Mouse (Mus musculus): Measurements from ENCODE around the gene Krt87. TPM values are rescaled to one million over a fixed set of nuclear protein-coding genes. Genes with fewer than 3 reads are reported as not detected.

Gene Krt87
- polyA plus RNA-seq, 1 experiment from 2014 or later = 0.82 TPM

DNA sequence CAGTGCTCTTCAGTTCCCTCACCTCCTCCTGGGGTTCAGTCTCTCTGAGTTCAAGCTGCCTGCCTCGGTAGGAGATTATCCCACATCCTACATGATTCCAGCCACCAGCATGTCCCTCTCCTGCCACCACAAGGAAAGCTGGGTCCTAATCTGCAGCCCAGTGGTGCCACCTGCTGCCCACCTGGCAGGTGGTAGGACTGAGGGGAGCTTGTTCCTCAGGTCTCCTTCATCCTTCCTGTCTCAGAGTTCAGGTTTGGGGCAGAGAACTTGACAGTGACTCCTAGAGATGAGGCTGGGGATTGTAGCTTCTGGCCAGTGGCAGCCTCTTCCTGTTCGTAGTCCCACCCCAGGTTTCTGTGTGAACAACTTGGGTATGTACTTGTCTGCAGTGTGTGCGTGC, 51.4 kb downstream of the Krt87 start:
- Histone ChIP-seq H3K9me3 (no peaks in the 10 kb centered on the region), H3K9ac (no peak overlapping the region), H3K36me3 (no peaks in the 10 kb centered on the region), H3K27ac (replicated peaks) (no peak overlapping the region), H3K4me1 (replicated peaks) (no peaks in the 10 kb centered on the region), H3K27me3 (no peaks in the 10 kb centered on the region), H3K4me3 (no peak overlapping the region), H3K4me2 (no peak overlapping the region)
- WGBS = 71% methylated on average over 3 of the region's 3 CpGs
- no peak for ATAC-seq (ENCODE audit: low FRiP score, low read depth)

DNA sequence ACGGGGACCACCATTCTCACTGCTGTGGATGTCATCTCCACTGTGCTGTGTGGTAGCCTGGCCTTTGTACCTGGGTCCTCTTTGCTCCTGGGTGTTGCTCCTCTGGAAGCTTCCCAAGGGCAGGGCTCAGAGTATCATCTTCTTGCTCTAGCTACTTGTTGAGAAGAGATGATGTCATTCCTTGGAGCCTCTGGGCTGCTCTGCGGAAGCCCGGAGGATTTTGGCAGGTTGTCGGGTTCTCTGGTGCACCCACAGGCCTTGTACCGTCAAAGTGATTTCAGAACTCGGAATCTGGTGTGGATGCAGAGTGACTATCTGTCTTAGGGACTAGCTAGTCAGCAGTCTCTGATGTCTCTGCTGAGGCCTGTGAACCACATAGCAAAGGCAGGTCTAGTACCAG, 53.5 kb downstream of the Krt87 start:
- H3K4me3 ChIP-seq = no peak overlapping the region
- no peaks in the 10 kb centered on the region for H3K36me3 ChIP-seq
- no peaks in the 10 kb centered on the region for H3K27me3 ChIP-seq
- no peak overlapping the region for H3K4me2 ChIP-seq
- ATAC-seq (ENCODE audit: low FRiP score, low read depth) = no peak
- no peaks in the 10 kb centered on the region for H3K9me3 ChIP-seq
- H3K9ac ChIP-seq = no peak overlapping the region
- H3K27ac ChIP-seq (replicated peaks) = no peak overlapping the region
- no peaks in the 10 kb centered on the region for H3K4me1 ChIP-seq (replicated peaks)
- 84% methylated on average over 6 of the region's 6 CpGs for WGBS

DNA sequence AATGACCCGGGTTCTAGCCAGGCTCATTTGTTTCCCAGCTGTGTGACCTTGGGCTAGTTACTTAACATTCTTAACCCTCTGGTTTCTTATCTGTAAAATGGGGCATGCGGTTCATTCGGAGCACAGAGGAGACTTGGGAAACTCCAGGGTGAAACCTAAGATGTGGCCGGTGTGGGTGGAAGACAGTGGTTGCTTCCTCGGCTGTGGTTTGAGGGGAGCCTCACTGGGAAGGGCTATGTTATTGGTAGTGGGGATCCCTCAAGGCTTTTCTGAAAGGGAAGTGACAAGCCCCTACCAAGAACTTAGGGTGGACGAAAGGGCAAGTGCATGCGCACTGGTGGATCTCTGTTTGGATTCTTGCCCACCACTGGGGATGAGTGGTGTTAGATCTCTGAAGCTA, 54.0 kb downstream of the Krt87 start:
- H3K27ac ChIP-seq (replicated peaks) = no peak overlapping the region
- no peak overlapping the region for H3K4me3 ChIP-seq
- no peak overlapping the region for H3K4me2 ChIP-seq
- H3K9ac ChIP-seq = no peak overlapping the region
- no peaks in the 10 kb centered on the region for H3K27me3 ChIP-seq
- H3K36me3 ChIP-seq = no peaks in the 10 kb centered on the region
- 82% methylated on average over 7 of the region's 7 CpGs for WGBS
- no peaks in the 10 kb centered on the region for H3K4me1 ChIP-seq (replicated peaks)
- H3K9me3 ChIP-seq = no peaks in the 10 kb centered on the region
- ATAC-seq (ENCODE audit: low FRiP score, low read depth) = no peak

DNA sequence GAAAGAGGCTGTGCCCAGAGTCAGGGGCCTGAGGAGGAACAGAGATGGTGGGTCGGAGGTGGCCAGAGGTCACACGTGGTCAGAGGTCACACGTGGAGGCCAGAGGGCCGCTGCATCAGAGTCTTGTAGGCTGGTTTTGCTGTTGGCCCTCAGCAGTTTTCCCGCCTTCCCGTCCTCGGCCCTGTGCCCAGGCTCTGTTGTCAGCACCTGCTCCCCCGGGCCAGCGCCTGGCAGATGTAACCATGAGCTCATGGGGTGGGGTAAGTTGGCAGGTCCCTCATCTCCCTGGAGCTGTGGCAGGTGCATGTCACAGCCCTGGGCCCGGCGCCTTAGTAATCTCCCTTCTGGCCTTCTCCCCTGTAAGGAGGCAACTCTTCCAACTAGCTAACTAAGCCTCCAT, 55.8 kb downstream of the Krt87 start:
- no peaks in the 10 kb centered on the region for H3K9me3 ChIP-seq
- no peak for ATAC-seq (ENCODE audit: low FRiP score, low read depth)
- no peaks in the 10 kb centered on the region for H3K36me3 ChIP-seq
- H3K27me3 ChIP-seq = no peaks in the 10 kb centered on the region
- H3K4me1 ChIP-seq (replicated peaks) = 0 out of 2 replicates have a peak, but pooled peaks cover 3% of the 10 kb centered on the region
- WGBS = 79% methylated on average over 11 of the region's 11 CpGs
- H3K4me2 ChIP-seq = no peak overlapping the region
- no peak overlapping the region for H3K9ac ChIP-seq
- H3K27ac ChIP-seq (replicated peaks) = no peak overlapping the region
- no peak overlapping the region for H3K4me3 ChIP-seq

DNA sequence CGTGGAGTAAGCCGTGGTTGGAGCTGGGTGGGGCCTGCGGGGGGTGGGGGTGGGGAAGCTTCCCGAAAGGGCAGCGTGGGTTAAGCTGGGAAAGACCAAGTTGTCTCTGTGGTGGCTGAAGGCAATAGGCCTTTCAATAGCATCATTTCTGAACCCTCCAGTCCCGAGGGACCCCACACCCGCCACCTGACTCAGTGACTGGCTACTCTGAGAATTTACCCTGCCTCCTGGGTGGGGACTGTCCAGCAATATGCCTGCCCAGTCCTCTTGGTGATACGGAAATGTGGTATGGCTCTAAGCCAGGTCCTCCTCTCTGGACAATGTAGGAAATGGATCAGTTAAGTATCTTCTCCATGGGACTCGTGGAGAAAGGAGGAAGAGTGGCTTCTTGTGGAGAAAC, 56.8 kb downstream of the Krt87 start:
- 71% methylated on average over 9 of the region's 9 CpGs for WGBS
- no peak overlapping the region for H3K27ac ChIP-seq (replicated peaks)
- no peak overlapping the region for H3K9ac ChIP-seq
- H3K4me3 ChIP-seq = no peak overlapping the region
- no peak for ATAC-seq (ENCODE audit: low FRiP score, low read depth)
- 0 out of 2 replicates have a peak, but pooled peaks cover 3% of the 10 kb centered on the region for H3K4me1 ChIP-seq (replicated peaks)
- H3K27me3 ChIP-seq = no peaks in the 10 kb centered on the region
- H3K4me2 ChIP-seq = no peak overlapping the region
- no peaks in the 10 kb centered on the region for H3K36me3 ChIP-seq
- no peaks in the 10 kb centered on the region for H3K9me3 ChIP-seq

Other genes starting within 250 kb of the Krt87 start
- 1.9 and 2.4 TPM in 2 replicates for gene Grasp, start 214.6 kb downstream of the Krt87 start, polyA plus RNA-seq (2015; fragmentation: Nextera tagmentation; extraction: Ambion mirVana)
- 6.6 and 6.9 TPM in 2 replicates for gene Nr4a1, start 184.5 kb downstream of the Krt87 start, polyA plus RNA-seq (2015; fragmentation: Nextera tagmentation; extraction: Ambion mirVana)
- gene Atg101, start 154.5 kb downstream of the Krt87 start, polyA plus RNA-seq (2015; fragmentation: Nextera tagmentation; extraction: Ambion mirVana) = 75.5 and 76.5 TPM in 2 replicates
- 0.31 TPM in 1 of 2 replicates, not detected in the other for gene 6030408B16Rik, start 145.6 kb downstream of the Krt87 start, polyA plus RNA-seq (2015; fragmentation: Nextera tagmentation; extraction: Ambion mirVana)
- gene Krt80, start 68.6 kb downstream of the Krt87 start, polyA plus RNA-seq (2015; fragmentation: Nextera tagmentation; extraction: Ambion mirVana) = 0.06 and 0.13 TPM in 2 replicates
- 1.3 and 1.6 TPM in 2 replicates for gene Krt7, start 27.8 kb downstream of the Krt87 start, polyA plus RNA-seq (2015; fragmentation: Nextera tagmentation; extraction: Ambion mirVana)
- gene Krt88, start 8.9 kb upstream of the Krt87 start, polyA plus RNA-seq (2015; fragmentation: Nextera tagmentation; extraction: Ambion mirVana) = not detected in 2 replicates
- gene Krt81, start 24.9 kb upstream of the Krt87 start, polyA plus RNA-seq (2015; fragmentation: Nextera tagmentation; extraction: Ambion mirVana) = not detected in 2 replicates
- 0.09 and 0.12 TPM in 2 replicates for gene Krt86, start 34.7 kb upstream of the Krt87 start, polyA plus RNA-seq (2015; fragmentation: Nextera tagmentation; extraction: Ambion mirVana)
- not detected in 2 replicates for gene Krt83, start 52.7 kb upstream of the Krt87 start, polyA plus RNA-seq (2015; fragmentation: Nextera tagmentation; extraction: Ambion mirVana)
- not detected in 2 replicates for gene Gm49425, start 78.5 kb upstream of the Krt87 start, polyA plus RNA-seq (2015; fragmentation: Nextera tagmentation; extraction: Ambion mirVana)
- gene Krt84, start 94.0 kb upstream of the Krt87 start, polyA plus RNA-seq (2015; fragmentation: Nextera tagmentation; extraction: Ambion mirVana) = 0.05 TPM in 1 of 2 replicates, not detected in the other
- not detected in 2 replicates for gene Krt82, start 111.9 kb upstream of the Krt87 start, polyA plus RNA-seq (2015; fragmentation: Nextera tagmentation; extraction: Ambion mirVana)
- gene Krt90, start 124.1 kb upstream of the Krt87 start, polyA plus RNA-seq (2015; fragmentation: Nextera tagmentation; extraction: Ambion mirVana) = 0.12 and 0.13 TPM in 2 replicates
- 0.17 and 0.18 TPM in 2 replicates for gene Krt75, start 135.1 kb upstream of the Krt87 start, polyA plus RNA-seq (2015; fragmentation: Nextera tagmentation; extraction: Ambion mirVana)
- not detected in 2 replicates for gene Gm5414, start 189.4 kb upstream of the Krt87 start, polyA plus RNA-seq (2015; fragmentation: Nextera tagmentation; extraction: Ambion mirVana)
- not detected in 2 replicates for gene Gm5478, start 208.6 kb upstream of the Krt87 start, polyA plus RNA-seq (2015; fragmentation: Nextera tagmentation; extraction: Ambion mirVana)
- not detected in 2 replicates for gene Krt6b, start 241.5 kb upstream of the Krt87 start, polyA plus RNA-seq (2015; fragmentation: Nextera tagmentation; extraction: Ambion mirVana)